Mouse (Mus musculus): Measurements from ENCODE around the gene Kmt2a. TPM values are rescaled to one million over a fixed set of nuclear protein-coding genes. Genes with fewer than 3 reads are reported as not detected.

The Kmt2a gene
- polyA plus RNA-seq, 1 experiment from 2014 or later = 10.5 TPM

GRCm38 (mm10) chr9:44832356-44832755 is 48.7 kb downstream of the Kmt2a start:
- H3K27me3 ChIP-seq (ENCODE audit: insufficient read depth, poor library complexity, severe bottlenecking) = no peaks in the 10 kb centered on the region
- H3K4me1 ChIP-seq = no peaks in the 10 kb centered on the region
- H3K36me3 ChIP-seq = peaks cover 93% of the 10 kb centered on the region
- DNase-seq (ENCODE audit: low spot score) = no peak
- no peak overlapping the region for H3K4me3 ChIP-seq
- H3K9me3 ChIP-seq = no peaks in the 10 kb centered on the region
- 86% methylated on average over 4 of the region's 4 CpGs for WGBS
- no peak overlapping the region for H3K27ac ChIP-seq

DNA sequence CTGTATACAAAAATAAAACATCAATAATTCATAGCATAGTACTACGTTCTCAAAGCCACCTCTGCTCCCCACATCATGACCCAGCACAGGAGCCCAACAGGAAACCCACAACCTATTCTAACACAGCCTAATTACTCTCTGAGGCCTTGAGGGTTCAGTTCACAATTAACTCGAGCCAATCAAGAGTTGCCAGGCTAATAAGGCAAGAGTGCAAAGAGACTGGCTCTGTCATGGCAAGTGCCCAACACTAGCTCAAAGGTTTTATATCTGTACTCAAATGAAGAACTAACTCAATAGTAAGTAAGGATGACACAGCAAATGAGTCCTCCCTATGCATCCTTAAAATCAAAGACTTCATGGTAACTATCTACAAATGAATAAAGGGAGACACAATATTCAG is 50.6 kb downstream of the Kmt2a start:
- Histone ChIP-seq H3K4me3 (no peak overlapping the region), H3K4me1 (no peaks in the 10 kb centered on the region), H3K27ac (no peak overlapping the region), H3K27me3 (ENCODE audit: insufficient read depth, poor library complexity, severe bottlenecking) (no peaks in the 10 kb centered on the region), H3K36me3 (peaks cover 97% of the 10 kb centered on the region), H3K9me3 (no peaks in the 10 kb centered on the region)
- 86% methylated on average over 2 of the region's 2 CpGs for whole genome bisulfite sequencing
- no peak for DNase-seq (ENCODE audit: low spot score)

DNA sequence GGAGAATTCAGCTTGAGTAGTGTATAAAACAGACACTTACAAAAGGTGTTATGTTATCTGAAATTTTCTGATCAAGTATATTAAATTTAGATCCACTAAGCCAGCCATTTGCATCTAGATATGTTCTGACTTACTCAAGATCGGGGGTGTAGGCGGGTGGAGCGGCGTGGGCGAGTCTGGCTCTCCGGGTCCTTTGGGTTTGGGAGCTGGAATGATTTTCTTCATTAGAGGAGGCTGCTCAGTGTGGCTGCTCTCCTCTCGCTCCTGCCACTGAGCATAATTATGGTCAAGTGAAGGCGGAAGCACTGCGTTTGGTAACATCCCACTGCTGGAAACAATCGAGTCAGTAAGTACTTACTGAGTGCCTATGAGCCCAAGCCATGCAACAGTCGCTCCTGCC is 52.2 kb downstream of the Kmt2a start:
- Histone ChIP-seq H3K4me3 (no peak overlapping the region), H3K27me3 (ENCODE audit: insufficient read depth, poor library complexity, severe bottlenecking) (no peaks in the 10 kb centered on the region), H3K36me3 (peaks cover 97% of the 10 kb centered on the region), H3K9me3 (no peaks in the 10 kb centered on the region), H3K27ac (no peak overlapping the region), H3K4me1 (no peaks in the 10 kb centered on the region)
- no peak for DNase-seq (ENCODE audit: low spot score)
- WGBS = 96% methylated on average over 11 of the region's 11 CpGs

- DNase-seq (ENCODE audit: low spot score) = no peak
- WGBS = 88% methylated on average over 7 of the region's 7 CpGs
Measured at GRCm38 (mm10) chr9:44826660-44827059, 54.4 kb downstream of the Kmt2a start.

GRCm38 (mm10) chr9:44819920-44820827 is 60.9 kb downstream of the Kmt2a start:
- H3K9me3 ChIP-seq = no peaks in the 10 kb centered on the region
- H3K4me3 ChIP-seq = no peak overlapping the region
- H3K4me1 ChIP-seq = no peaks in the 10 kb centered on the region
- no peaks in the 10 kb centered on the region for H3K27me3 ChIP-seq (ENCODE audit: insufficient read depth, poor library complexity, severe bottlenecking)
- peaks cover 100% of the 10 kb centered on the region for H3K36me3 ChIP-seq
- H3K27ac ChIP-seq = no peak overlapping the region
- no peak for DNase-seq (ENCODE audit: low spot score)
- 93% methylated on average over 15 of the region's 15 CpGs for WGBS

More at GRCm38 (mm10) chr9:44826660-44827059, 54.4 kb downstream of the Kmt2a start:
- no peak overlapping the region for H3K4me3 ChIP-seq
- no peaks in the 10 kb centered on the region for H3K4me1 ChIP-seq
- peaks cover 97% of the 10 kb centered on the region for H3K36me3 ChIP-seq
- no peaks in the 10 kb centered on the region for H3K9me3 ChIP-seq
- H3K27me3 ChIP-seq (ENCODE audit: insufficient read depth, poor library complexity, severe bottlenecking) = no peaks in the 10 kb centered on the region
- H3K27ac ChIP-seq = no peak overlapping the region

DNA sequence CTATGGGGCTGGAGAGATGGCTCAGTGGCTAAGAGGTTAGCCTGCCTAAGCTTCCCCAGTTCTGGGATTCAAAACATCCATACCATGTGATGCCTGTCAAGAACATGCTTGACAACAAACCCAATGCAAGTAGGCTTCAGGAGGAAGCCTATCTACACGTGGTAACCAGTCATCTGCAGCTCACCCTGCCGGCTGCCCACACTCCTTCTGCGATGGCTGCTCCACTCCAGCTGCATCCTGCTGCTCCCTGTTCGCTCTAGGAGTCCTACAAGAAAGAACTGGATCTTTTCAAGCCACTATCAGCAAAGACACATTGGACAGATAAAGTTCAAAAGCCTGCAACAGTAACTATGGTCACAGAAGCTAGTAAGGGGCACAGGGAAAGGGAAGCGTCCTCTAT is 63.6 kb downstream of the Kmt2a start:
- WGBS = 60% methylated on average over 5 of the region's 5 CpGs
- Histone ChIP-seq H3K36me3 (peaks cover 100% of the 10 kb centered on the region), H3K27me3 (ENCODE audit: insufficient read depth, poor library complexity, severe bottlenecking) (no peaks in the 10 kb centered on the region), H3K9me3 (no peaks in the 10 kb centered on the region), H3K27ac (no peak overlapping the region), H3K4me1 (no peaks in the 10 kb centered on the region), H3K4me3 (no peak overlapping the region)
- no peak for DNase-seq (ENCODE audit: low spot score)

GRCm38 (mm10) chr9:44814179-44814578 is 66.9 kb downstream of the Kmt2a start:
- Histone ChIP-seq H3K27ac (no peak overlapping the region), H3K4me3 (no peak overlapping the region), H3K27me3 (ENCODE audit: insufficient read depth, poor library complexity, severe bottlenecking) (no peaks in the 10 kb centered on the region), H3K9me3 (no peaks in the 10 kb centered on the region), H3K4me1 (no peaks in the 10 kb centered on the region), H3K36me3 (peaks cover 99% of the 10 kb centered on the region)
- WGBS = 94% methylated on average over 8 of the region's 8 CpGs
- DNase-seq (ENCODE audit: low spot score) = no peak

DNA sequence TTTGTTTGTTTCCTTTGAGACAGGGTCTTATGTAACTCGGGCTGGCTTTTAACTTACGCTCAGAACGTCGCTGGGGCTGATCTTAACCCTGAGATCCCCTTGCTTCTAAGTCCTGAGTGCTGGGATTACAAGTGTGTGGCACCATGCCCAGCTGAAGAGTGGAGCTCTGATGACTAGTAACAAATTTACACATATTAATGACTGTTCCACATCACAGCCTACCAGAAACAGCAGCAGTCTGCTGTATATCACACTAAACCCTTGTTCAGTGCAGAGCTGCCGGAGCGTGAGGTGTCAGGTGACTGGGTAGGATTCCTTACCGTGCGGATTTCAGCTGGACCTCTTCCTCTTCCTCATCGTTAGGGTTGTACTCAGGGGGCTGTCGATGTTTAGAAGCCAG is 70.8 kb downstream of the Kmt2a start:
- WGBS = 87% methylated on average over 10 of the region's 10 CpGs
- peaks cover 97% of the 10 kb centered on the region for H3K36me3 ChIP-seq
- no peak for DNase-seq (ENCODE audit: low spot score)

DNA sequence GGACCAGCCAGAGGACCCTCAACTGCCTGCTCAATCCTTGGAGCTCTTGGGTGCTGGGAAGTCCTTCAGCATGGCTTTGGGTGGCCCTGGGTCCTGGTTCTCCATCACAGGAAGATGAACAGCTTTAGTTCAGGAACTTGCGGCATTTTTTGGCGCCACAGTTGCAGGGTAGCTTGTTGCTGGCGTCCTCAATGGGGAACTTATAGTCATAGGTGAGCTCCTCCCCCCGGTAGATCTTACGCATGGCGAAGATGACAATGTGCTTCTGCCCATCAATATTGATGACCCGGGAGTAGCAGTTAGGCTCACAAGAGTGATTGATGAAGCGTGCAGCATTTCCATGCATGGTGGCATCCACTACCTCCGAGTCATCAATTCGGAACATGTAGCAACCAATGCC is 73.3 kb downstream of the Kmt2a start:
- Histone ChIP-seq H3K4me3 (no peak overlapping the region), H3K9me3 (no peaks in the 10 kb centered on the region), H3K4me1 (no peaks in the 10 kb centered on the region), H3K27ac (no peak overlapping the region), H3K36me3 (peaks cover 80% of the 10 kb centered on the region), H3K27me3 (ENCODE audit: insufficient read depth, poor library complexity, severe bottlenecking) (0 out of 2 replicates have a peak, but pooled peaks cover under 1% of the 10 kb centered on the region)
- 94% methylated on average over 10 of the region's 10 CpGs for WGBS
- no peak for DNase-seq (ENCODE audit: low spot score)

More for the DNA sequence above, 70.8 kb downstream of the Kmt2a start:
- no peaks in the 10 kb centered on the region for H3K9me3 ChIP-seq
- no peaks in the 10 kb centered on the region for H3K27me3 ChIP-seq (ENCODE audit: insufficient read depth, poor library complexity, severe bottlenecking)
- H3K27ac ChIP-seq = no peak overlapping the region
- no peaks in the 10 kb centered on the region for H3K4me1 ChIP-seq
- no peak overlapping the region for H3K4me3 ChIP-seq

DNA sequence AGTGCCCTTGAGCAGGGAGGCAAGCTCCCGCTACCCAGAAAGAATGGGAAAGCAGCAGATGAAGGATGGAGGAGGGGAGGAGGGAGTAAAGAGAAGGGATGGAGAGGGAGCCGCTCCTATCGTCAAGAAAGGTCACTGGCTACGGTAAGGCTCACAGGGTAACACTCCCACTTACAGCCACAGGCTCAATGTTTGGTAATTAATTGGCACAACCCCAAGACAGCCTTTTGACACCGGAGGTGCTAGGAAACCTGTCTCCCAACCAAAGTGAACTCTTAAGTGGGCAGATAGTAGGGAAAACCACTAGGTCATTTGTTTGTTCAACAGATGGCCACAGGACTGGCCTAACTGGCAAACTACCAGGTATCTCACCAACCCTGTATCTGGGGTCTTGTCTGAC is 74.0 kb downstream of the Kmt2a start:
- Histone ChIP-seq H3K36me3 (peaks cover 74% of the 10 kb centered on the region), H3K4me3 (no peak overlapping the region), H3K4me1 (no peaks in the 10 kb centered on the region), H3K27me3 (ENCODE audit: insufficient read depth, poor library complexity, severe bottlenecking) (0 out of 2 replicates have a peak, but pooled peaks cover 5% of the 10 kb centered on the region), H3K27ac (no peak overlapping the region), H3K9me3 (no peaks in the 10 kb centered on the region)
- no peak for DNase-seq (ENCODE audit: low spot score)
- 78% methylated on average over 5 of the region's 5 CpGs for WGBS

DNA sequence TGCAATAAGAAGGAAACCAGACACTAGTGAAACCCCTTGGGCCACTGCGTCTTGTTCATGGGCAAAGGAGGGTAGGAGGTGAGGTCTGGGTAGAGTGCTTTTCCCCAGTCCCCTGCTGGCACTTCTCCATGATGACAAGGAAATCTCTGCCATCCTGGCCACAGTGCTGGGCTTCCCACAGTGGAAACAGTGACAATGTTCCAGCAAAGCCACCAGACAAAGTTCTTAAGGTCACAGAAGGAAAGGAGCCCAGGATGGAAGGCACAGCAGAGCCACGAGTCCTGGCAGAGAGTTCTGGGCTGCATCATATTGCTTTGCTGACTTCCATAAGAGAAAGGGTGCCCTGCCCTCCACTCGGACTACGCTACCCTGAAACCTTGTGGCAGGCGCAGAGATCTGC is 75.6 kb downstream of the Kmt2a start:
- H3K27ac ChIP-seq = no peak overlapping the region
- H3K36me3 ChIP-seq = peaks cover 59% of the 10 kb centered on the region
- H3K4me3 ChIP-seq = no peak overlapping the region
- 88% methylated on average over 5 of the region's 5 CpGs for WGBS
- no peaks in the 10 kb centered on the region for H3K9me3 ChIP-seq
- no peaks in the 10 kb centered on the region for H3K4me1 ChIP-seq
- H3K27me3 ChIP-seq (ENCODE audit: insufficient read depth, poor library complexity, severe bottlenecking) = peaks cover 15% of the 10 kb centered on the region
- no peak for DNase-seq (ENCODE audit: low spot score)

DNA sequence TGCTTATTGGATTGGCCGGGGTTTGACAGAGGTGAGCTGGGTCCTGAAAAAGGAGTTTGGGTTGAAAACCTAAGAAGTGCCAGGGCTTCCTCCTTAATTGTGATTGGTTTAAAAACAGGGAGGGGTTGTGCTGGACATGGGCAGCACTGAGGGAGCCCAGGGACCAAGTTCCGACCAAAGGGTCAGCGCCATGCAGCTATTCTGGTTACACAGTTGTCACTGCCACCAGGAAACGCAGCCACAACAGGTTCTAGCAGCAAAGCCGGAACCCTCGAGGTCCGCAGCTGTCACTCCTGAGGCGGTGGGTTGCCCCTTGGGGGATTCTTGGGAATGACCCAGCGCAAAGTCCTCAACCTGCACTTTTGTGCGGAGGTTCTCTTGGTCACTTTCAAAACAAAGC is 76.4 kb downstream of the Kmt2a start:
- Histone ChIP-seq H3K4me1 (0 out of 2 replicates have a peak, but pooled peaks cover 6% of the 10 kb centered on the region), H3K4me3 (no peak overlapping the region), H3K9me3 (no peaks in the 10 kb centered on the region), H3K27ac (no peak overlapping the region), H3K36me3 (peaks cover 50% of the 10 kb centered on the region), H3K27me3 (ENCODE audit: insufficient read depth, poor library complexity, severe bottlenecking) (peaks cover 19% of the 10 kb centered on the region)
- no peak for DNase-seq (ENCODE audit: low spot score)
- whole genome bisulfite sequencing = 90% methylated on average over 10 of the region's 10 CpGs

DNA sequence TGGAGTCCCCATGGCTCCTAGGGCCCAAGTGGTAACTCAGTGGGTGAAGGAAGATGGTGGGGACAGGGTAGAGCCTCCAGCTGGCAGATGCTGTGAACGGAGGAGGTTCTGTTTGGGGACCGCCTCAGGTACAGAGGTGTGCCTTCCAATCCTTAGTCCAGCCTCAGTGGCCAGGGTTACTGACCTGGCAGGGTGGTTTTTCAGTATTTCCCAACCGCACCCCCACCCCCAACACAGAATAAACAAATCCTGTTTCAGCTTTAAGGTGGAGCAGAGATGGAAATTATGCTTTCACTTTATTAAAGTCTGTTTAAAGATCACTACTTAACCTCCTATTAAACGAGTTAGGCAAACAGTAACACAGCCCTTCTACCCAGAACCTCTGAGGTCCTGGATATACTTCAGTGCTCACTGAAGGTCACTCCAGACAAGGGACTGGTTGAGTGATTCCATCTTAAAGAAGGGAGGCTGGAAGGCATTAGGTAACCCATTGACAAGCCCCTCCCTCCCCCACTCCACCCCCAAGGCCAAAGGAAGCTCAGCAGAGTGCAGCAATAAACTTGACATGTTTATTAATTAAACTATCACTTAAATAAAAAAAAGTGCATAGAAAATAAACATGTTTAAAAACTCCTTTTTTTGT is 78.2 kb downstream of the Kmt2a start, which contains the start of gene Ttc36:
Ttc36 (minus strand) TSS at position 265 of the 643 bp plus-strand sequence.
- no peaks in the 10 kb centered on the region for H3K9me3 ChIP-seq
- WGBS = 75% methylated on average over 4 of the region's 4 CpGs
- H3K27me3 ChIP-seq (ENCODE audit: insufficient read depth, poor library complexity, severe bottlenecking) = peaks cover 28% of the 10 kb centered on the region
- H3K4me3 ChIP-seq = no peak within 1 kb of the TSS
- peaks cover 23% of the 10 kb centered on the region for H3K4me1 ChIP-seq
- H3K36me3 ChIP-seq = peaks cover 33% of the 10 kb centered on the region
- H3K27ac ChIP-seq = no peak within 1 kb of the TSS
- no peak for DNase-seq (ENCODE audit: low spot score)
